Mouse (Mus musculus) layer of hippocampus, adult 2 months (tissue): ENCODE measurements around the gene Gpr12. TPM values are rescaled to one million over a fixed set of nuclear protein-coding genes. Genes with fewer than 3 reads are reported as not detected.
"Not testable (repeated sequence)": the region's sequence is repeated elsewhere in the genome, so short reads cannot be mapped to it uniquely, and the experiment has no call there.

Source experiments
- DNase-seq, 2 experiments: peaks; one replicate each; pipeline ENCODE4 v3.0.0; 2022; ENCODE audit warnings: low spot score in 2 of 2
- H3K27ac ChIP-seq: fragments of 200-600 bp; 2 replicates; pipeline ENCODE4 v1.8.1; 2022
- H3K4me3 ChIP-seq: fragments of 200-600 bp; 2 replicates; pipeline ENCODE4 v1.8.1; 2022; ENCODE audit warnings: mild to moderate bottlenecking
- CTCF ChIP-seq: fragments of 200-600 bp; conservative IDR thresholded peaks from 2 replicates; pipeline ENCODE4 v1.8.1; 2022; ENCODE audit warnings: antibody characterized with exemption, mild to moderate bottlenecking, moderate library complexity
- total RNA-seq, 2 experiments: library from RNA; stranded (reverse); gene quantifications; 2 replicates each; pipeline ENCODE4 v1.2.3; 2021

The Gpr12 gene
- total RNA-seq, 2 experiments from 2014 or later: 37.1 to 45.2 TPM

- Histone ChIP-seq H3K27ac (0 out of 2 replicates have a peak overlapping the region, but pooled peaks have one; percentile 48), H3K4me3 (no peak overlapping the region)
- TF ChIP-seq CTCF: no peak
- no peak for DNase-seq
Measured at GRCm38 (mm10) chr5:146599970-146600369, 14.9 kb upstream of the Gpr12 start.

DNA sequence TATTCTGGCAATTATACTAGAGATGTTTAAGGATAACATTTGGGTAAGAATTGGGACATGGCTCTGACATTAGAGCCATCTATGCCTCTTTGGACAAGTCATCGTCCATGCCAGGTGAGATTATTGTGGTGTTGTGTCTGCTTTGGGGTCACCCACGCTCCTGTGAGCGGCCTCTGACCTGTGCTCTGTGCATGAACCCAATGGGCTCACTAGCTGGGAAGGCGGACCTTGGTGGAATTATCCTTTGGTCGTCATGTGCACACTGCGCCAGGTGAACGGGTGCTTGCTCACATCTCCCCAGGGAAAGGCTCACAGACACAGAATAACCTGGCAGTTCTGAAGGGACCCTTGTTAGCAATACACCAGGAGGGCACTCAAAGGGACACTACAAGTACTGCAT, 14.2 kb upstream of the Gpr12 start:
- H3K4me3 ChIP-seq, DNase-seq, H3K27ac ChIP-seq: not testable (repeated sequence)

GRCm38 (mm10) chr5:146598215-146599119, 13.4 kb upstream of the Gpr12 start:
- H3K4me3 ChIP-seq: no peak overlapping the region
- peak overlapping the region; percentile 21; the same call in 1 of the 2 replicates for H3K27ac ChIP-seq
- peak in 1 of 2 experiments; percentile 49 for DNase-seq
- no peak for TF ChIP-seq CTCF

GRCm38 (mm10) chr5:146597503-146597874, 12.4 kb upstream of the Gpr12 start:
- TF ChIP-seq CTCF: no peak
- no peak for DNase-seq
- no peak overlapping the region for H3K4me3 ChIP-seq
- no peak overlapping the region for H3K27ac ChIP-seq

DNA sequence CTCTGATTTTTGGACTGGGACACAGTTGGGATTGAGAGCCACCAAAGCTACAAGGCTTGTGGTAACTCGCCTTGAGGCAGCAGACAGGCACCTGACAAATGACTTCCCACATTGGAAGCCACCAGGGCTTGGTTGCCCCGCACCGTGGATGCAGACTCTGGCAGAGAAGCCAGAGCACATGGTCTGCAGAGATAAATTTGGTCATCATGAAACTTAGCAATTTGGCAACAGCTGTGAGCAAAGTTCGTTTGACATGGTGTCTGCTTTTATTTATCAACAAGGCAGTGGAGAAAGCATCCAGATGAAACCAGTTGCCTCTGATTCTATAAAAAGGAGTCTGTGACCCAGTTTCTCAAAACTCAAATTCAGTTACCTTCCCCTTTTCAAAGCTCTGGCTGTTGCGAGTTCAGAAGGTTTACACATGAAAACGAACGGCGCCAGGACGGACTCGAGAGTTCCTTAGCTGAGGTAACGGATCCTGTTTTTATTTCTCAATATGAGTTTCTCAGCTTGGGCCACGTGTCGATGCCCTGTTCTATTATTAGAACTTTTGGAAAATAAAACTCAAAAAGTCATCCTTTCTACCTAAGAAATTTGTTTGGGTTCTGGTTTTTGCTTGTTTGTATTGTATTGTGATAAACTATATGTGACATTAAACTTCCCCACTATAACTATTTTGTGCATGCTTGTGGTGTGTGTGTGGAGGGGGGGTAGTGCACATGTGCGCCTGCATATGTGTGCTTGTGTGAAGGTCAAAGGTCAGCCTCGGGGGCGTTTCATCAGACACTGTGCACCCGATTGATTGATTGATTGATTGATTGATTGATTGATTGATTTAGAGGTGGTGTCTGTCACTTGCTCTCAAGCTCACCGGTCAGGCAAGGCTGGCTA, 11.8 kb upstream of the Gpr12 start:
- no peak for TF ChIP-seq CTCF
- DNase-seq: no peak
- H3K27ac ChIP-seq: no peak overlapping the region
- H3K4me3 ChIP-seq: no peak overlapping the region

GRCm38 (mm10) chr5:146592580-146592979, 7.5 kb upstream of the Gpr12 start:
- Histone ChIP-seq H3K27ac (no peak overlapping the region; the same call in 1 of the 2 replicates), H3K4me3 (no peak overlapping the region)
- no peak for DNase-seq
- TF ChIP-seq CTCF: no peak

DNA sequence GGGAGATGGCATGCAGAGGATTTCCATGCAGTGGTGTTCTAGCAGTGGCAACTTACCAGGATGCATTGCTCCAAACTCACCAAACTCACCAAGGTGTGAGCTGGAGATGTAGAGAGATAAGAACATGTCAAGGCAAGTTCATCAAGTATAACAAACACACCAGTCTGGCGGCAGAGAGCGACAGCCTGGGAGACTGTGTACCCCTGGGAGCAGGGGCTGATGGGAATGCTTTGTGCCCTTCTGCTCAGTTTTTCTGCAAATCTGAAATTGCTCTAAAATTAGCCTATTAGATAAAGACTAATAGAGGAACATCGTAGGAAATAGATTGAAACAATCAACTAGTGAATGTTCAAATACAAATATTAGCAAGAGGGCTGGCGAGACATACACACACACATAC, 6.6 kb upstream of the Gpr12 start:
- no peak for TF ChIP-seq CTCF
- Histone ChIP-seq H3K27ac (peak overlapping the region; percentile 84), H3K4me3 (no peak overlapping the region)
- peak; percentile 45 to 48 for DNase-seq

GRCm38 (mm10) chr5:146590987-146591386, 5.9 kb upstream of the Gpr12 start:
- Histone ChIP-seq H3K27ac (peak overlapping the region; percentile 84), H3K4me3 (no peak overlapping the region)
- no peak for DNase-seq
- 0 out of 2 replicates have a peak, but pooled peaks have one; percentile 15 for TF ChIP-seq CTCF

- H3K4me3 ChIP-seq: no peak overlapping the region
- peak; percentile 63 for TF ChIP-seq CTCF
- H3K27ac ChIP-seq: no peak overlapping the region
- DNase-seq: no peak
Measured at GRCm38 (mm10) chr5:146586357-146587070, 1.5 kb upstream of the Gpr12 start.

DNA sequence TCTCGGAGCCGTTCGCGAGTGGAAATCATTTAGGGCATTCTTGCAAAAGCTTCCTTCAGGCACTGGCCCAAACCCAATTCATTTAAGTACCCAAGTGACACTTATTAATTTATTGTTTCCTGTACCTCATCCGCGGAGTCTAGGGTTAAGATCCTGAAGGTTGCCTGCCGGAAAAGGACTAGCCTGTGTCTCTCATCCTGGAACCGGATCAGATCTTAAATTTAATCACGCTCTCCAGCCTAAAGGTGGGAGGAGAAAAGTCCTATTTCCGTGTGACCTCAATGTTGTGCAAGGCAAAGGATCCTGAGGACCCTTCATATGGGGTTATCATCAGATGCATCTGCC, 240 bp upstream of the Gpr12 start:
- TF ChIP-seq CTCF: no peak
- H3K4me3 ChIP-seq: peak overlapping the region; percentile 78
- DNase-seq: no peak
- peak overlapping the region; percentile 97 for H3K27ac ChIP-seq

GRCm38 (mm10) chr5:146584156-146584477, 922 bp downstream of the Gpr12 start:
- TF ChIP-seq CTCF: no peak
- Histone ChIP-seq H3K4me3 (peak overlapping the region; percentile 78), H3K27ac (peak overlapping the region; percentile 97)
- DNase-seq: peak in 1 of 2 experiments; percentile 16

- no peak overlapping the region for H3K27ac ChIP-seq
- no peak for DNase-seq
- peak; percentile 63 for TF ChIP-seq CTCF
- no peak overlapping the region for H3K4me3 ChIP-seq
Measured at GRCm38 (mm10) chr5:146576668-146577067, 8.4 kb downstream of the Gpr12 start.

GRCm38 (mm10) chr5:146572735-146573042, 12.3 kb downstream of the Gpr12 start:
- peak overlapping the region; percentile 86 for H3K27ac ChIP-seq
- peak; percentile 57 for TF ChIP-seq CTCF
- not testable (repeated sequence) for DNase-seq, H3K4me3 ChIP-seq

DNA sequence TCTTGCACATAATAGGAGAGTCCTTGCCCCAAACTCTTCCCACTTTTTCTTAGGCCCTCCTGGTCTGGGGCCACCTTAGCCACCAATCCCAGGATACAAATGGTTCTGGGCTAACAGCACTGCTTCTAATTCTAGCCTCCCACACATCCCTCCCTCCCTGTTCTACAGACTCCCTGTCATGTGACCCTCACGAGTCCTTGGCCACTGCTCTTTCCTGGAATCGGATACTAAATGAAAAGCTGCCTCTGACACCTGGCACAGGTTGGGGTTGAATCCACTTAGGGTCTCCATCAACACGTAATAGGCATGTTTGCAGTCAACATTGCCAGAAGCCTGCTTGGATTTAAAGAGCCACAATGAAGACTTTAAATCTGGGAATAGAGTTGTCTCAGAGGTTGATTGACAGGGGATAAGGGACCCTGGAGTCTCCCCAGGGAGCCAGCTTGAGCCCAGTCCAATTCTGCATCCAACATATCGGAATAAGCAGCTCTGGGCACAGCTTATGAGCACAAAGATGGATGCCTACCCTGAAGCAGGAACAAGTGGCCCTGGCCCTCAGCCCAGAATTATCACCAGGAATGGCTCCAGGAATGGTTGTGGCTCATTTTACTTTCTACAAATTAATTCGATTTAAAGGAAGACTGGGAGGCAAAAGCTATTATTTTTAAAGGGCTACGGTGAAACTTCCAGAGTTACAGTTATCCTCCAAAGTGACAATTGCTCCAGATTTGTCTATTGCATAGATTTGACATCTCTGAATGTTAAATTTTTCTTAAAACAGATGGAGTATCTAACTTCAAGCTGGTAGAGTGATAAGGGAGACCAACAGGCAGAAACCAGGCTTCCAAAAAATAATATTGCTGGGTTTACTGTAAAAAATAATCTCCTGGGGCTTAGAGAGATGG, 13.0 kb downstream of the Gpr12 start:
- not testable (repeated sequence) for H3K4me3 ChIP-seq
- peak overlapping the region; percentile 86 for H3K27ac ChIP-seq
- peak; percentile 76 to 86 for DNase-seq

- not testable (repeated sequence) for DNase-seq, H3K4me3 ChIP-seq, H3K27ac ChIP-seq
Measured at GRCm38 (mm10) chr5:146570179-146570578, 14.9 kb downstream of the Gpr12 start.
